Mouse (Mus musculus): ENCODE measurements around the gene Snap25. TPM values are rescaled to one million over a fixed set of nuclear protein-coding genes. Genes with fewer than 3 reads are reported as not detected.

Gene Snap25
- total RNA-seq, 2 experiments from 2014 or later, result 1,204 to 1,224 TPM

DNA sequence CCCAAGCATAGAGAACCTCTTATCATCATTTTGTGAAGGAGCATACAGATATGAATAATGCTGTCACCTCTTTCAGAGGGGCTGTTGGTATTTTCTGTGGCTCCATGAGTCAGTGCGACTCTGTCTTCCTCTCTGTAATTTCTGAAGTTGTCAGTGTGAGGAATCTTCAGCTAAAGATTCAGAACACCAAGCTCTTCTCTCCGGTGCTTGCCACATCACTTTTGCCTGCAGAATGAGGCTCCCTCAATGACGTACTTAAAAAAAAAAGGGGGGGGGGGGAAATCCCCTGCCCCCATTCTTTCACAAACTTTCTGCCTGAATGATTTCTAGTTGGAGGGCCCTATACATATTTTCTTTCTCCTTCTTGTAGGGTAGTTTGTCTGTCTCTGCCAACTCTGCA is 2.1 kb upstream of the Snap25 start:
- DNase-seq (ENCODE audit: extremely low spot score in 1 of 2, low spot score in 2 of 2), result no peak
- intact Hi-C loops (cut with DNase I), result loop anchor here (5.0 to 10.0 kb wide), 3 partner anchors 114 to 226 kb away; partner anchors contain the start of gene AL731706.2

DNA sequence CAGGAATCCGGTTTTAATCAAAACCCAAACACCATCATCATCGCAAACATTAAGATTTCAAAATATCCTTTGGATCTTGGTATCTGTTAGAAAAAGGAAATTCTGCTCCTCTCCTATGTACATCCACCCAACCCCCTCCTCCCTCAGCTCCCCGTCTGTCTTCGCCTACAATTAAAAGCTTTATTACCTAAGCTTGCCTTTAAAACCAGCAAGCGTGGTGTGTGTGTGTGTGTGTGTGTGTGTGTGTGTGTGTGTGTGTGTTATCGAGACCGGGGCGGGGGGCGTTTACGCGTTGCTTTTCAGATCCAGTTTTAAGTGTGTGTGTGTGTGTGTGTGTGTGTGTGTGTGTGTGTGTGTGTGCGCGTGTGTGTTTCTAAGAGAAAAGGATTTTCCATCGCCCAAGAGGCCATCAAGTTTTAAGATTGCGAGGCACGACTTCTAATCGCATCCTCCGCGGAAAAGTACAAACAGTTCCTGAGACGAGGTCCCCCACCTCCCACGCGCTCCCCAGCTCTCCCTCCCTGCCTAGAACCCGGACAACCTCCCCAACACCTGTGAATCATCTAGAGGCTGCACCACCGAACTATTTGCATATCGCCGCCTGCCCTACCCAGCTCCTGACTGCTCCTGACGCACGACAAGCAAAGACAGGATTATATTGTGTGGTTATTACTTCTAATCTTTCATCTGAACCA is 1.4 kb upstream of the Snap25 start:
- DNase-seq (ENCODE audit: extremely low spot score in 1 of 2, low spot score in 2 of 2), result peak in 1 of 2 experiments; percentile 53
- intact Hi-C loops (cut with DNase I), result loop anchor here (2.0 to 10.0 kb wide), 4 partner anchors 33 to 227 kb away; partner anchors contain the start of gene AL731706.2

DNA sequence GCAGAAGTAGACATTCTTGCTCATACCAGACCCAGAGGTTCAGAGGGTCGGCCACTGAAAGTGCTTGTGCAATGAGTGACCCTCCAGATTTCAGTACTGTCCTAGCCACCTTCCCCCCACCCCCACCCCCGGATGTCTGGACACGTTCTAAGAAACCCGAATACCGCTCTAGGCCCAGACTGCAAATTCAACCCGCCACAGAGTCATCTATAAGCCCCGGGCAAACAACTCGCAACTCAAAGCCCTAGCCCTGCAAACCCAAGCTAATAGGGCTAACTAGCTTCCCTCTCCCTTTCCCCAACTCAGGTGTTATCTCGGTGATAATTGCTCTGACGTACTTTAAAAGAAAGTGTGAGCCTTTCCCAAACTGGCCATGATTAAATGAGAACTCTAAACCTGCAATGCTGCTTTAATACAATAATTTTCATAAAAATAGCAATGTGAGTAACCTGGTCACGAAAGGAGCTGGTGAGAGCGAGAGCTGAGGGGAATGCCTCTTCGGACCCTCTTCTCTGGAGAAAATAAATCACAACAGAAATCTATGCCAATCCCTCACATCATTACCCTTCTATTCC is 725 bp upstream of the Snap25 start:
- DNase-seq (ENCODE audit: extremely low spot score in 1 of 2, low spot score in 2 of 2), result no peak
- intact Hi-C loops (cut with DNase I), result loop anchor here (2.0 to 10.0 kb wide), 4 partner anchors 34 to 228 kb away; partner anchors contain the start of gene AL731706.2

DNA sequence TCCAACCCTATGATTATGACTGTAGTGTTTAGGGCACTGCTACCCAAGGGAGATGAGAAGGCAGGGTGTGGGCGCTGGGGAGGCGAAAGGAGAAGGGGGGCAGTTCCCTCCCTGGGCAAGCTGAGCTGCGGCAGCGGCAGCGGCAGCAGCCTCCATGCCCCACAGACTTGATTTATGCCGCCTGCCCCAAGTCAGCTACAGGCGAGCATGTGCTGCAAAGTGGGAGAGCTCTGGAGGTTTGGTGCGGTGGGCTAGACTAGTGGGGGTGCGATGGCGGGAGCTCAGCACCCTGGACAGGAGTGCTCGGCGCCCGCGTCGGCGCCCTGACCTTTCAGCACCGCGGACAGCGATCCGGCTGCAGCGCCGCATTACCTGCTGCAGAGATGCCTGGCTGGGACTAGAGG is 757 bp downstream of the Snap25 start:
- peak; percentile 40 to 82 for DNase-seq (ENCODE audit: extremely low spot score in 1 of 2, low spot score in 2 of 2)
- intact Hi-C loops (cut with DNase I), result loop anchor here (5.0 to 10.0 kb wide), 3 partner anchors 117 to 229 kb away; partner anchors contain the start of gene AL731706.2

- DNase-seq (ENCODE audit: extremely low spot score in 1 of 2, low spot score in 2 of 2), result no peak
- intact Hi-C loops (cut with DNase I), result loop anchor here (10.0 kb wide), 1 partner anchor 231 kb away; no protein-coding TSS in a partner anchor
Measured at GRCm38 (mm10) chr2:136715531-136715930, 2.3 kb downstream of the Snap25 start.

GRCm38 (mm10) chr2:136716400-136716799 is 3.1 kb downstream of the Snap25 start:
- intact Hi-C loops (cut with DNase I), result loop anchor here (10.0 kb wide), 1 partner anchor 232 kb away; no protein-coding TSS in a partner anchor
- DNase-seq (ENCODE audit: extremely low spot score in 1 of 2, low spot score in 2 of 2), result no peak

DNA sequence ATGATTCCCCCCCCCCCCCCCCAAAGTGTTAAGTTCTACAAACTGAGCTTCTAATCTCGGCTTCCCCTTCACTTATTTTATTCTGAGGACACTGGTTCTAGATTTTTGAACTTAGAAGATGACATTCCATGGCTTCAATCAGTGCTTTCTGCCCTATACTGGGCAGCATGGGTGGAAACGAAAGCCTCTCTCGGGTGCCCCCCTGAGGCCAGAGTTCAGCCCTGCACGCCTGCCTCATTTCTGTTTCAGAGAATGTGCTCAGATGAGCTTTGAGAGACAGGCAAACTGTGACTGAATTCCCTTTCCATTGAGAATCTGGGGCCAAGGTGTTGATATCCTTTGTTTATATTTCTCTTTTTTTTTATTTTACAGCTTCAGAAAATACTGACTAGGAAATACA is 7.0 kb downstream of the Snap25 start:
- peak in 1 of 2 experiments; percentile 42 for DNase-seq (ENCODE audit: extremely low spot score in 1 of 2, low spot score in 2 of 2)
- intact Hi-C loops (cut with DNase I), result no loop called here

GRCm38 (mm10) chr2:136738260-136738659 is 25.0 kb downstream of the Snap25 start:
- intact Hi-C loops (cut with DNase I), result no loop called here
- DNase-seq (ENCODE audit: extremely low spot score in 1 of 2, low spot score in 2 of 2), result no peak

GRCm38 (mm10) chr2:136742230-136742629 is 29.0 kb downstream of the Snap25 start:
- intact Hi-C loops (cut with DNase I), result no loop called here
- no peak for DNase-seq (ENCODE audit: extremely low spot score in 1 of 2, low spot score in 2 of 2)

DNA sequence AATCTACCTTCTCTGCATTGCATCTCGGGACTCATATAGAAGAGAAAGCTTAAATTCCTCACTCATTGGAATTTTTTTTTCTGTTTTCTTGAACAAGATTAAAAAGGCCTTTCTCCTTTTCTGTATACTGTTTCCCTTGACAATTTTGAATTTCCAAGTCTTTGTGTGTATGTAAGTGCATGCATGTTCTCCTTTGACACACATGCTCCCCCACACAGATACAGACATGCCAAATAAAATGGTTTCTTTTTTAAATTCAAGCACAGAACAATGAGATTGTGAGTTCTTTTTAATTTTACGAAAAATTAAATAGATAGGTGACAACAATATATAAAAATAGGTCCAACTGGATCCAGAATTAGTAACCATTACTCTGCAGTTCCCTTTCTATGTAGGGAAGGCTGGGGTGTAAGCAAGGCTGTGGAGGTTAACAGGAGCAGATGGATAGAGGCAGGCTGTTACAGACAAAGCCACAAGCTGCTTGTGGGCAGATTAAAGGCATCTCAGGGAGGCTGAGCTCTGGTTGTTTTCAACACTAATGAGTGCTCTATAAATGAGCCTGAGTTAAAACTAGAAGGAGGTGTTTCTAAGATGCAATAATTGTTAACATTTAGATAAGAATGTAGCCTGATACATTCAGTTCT is 31.6 kb downstream of the Snap25 start:
- intact Hi-C loops (cut with DNase I), result no loop called here
- DNase-seq (ENCODE audit: extremely low spot score in 1 of 2, low spot score in 2 of 2), result no peak

- intact Hi-C loops (cut with DNase I), result no loop called here
- no peak for DNase-seq (ENCODE audit: extremely low spot score in 1 of 2, low spot score in 2 of 2)
Measured at GRCm38 (mm10) chr2:136745327-136745994, 32.2 kb downstream of the Snap25 start.

GRCm38 (mm10) chr2:136753682-136754081 is 40.4 kb downstream of the Snap25 start:
- peak; percentile 20 to 42 for DNase-seq (ENCODE audit: extremely low spot score in 1 of 2, low spot score in 2 of 2)
- intact Hi-C loops (cut with DNase I), result no loop called here

DNA sequence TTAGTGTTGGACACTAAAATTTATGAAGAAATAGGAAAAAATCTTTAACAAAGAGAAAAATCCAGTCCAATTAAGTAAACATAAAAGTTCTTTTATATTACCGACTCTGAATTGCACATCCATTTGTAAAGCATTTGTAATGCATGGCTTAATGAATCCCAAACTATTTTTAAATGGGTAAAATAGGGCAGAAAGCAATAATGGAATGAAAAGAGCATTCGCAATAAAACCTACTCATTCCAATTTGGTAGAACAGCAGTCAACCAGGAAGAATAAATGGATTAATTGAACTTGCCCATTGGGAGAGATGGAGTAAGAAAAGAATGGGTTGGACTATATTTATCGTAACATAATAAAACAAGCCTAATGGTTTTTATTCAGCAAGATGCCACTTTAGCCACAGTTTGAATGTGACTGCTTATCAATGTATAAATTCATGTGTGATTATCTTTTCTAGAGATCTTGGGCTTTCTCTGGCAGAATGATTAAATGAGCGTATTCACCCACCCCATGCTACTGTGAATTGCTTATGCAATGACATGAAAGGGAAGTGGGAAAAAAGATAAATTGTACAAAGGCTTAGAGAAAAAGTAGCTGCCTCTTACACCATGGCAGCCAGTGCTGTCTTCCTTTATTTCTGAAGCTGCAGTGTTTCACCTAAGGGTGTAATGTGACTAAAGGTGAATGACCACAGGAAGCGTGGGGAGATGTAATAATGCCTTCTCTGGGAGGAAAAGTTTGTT is 45.7 kb downstream of the Snap25 start:
- no peak for DNase-seq (ENCODE audit: extremely low spot score in 1 of 2, low spot score in 2 of 2)
- intact Hi-C loops (cut with DNase I), result no loop called here

DNA sequence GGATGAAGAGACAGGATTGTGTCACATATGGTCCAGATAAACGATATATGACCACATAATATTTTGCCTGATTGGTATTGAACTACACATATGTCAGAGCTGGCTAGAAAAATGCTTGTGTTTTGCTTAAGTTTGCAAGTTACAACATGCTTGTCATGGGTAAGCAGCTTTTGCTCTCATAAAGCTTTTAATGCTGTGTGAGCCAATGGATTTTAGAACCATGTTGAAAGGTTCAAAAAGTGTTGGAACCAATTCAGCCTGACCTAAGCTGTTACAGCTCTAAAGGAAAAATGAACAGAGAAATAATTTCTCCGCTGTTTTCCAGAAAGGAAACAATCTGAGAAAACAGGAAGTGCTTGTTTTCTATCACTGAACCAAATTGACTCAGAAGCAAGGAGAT is 64.9 kb downstream of the Snap25 start:
- no peak for DNase-seq (ENCODE audit: extremely low spot score in 1 of 2, low spot score in 2 of 2)
- intact Hi-C loops (cut with DNase I), result loop anchor here (5.0 kb wide), 1 partner anchor 104 kb away; no protein-coding TSS in a partner anchor

DNA sequence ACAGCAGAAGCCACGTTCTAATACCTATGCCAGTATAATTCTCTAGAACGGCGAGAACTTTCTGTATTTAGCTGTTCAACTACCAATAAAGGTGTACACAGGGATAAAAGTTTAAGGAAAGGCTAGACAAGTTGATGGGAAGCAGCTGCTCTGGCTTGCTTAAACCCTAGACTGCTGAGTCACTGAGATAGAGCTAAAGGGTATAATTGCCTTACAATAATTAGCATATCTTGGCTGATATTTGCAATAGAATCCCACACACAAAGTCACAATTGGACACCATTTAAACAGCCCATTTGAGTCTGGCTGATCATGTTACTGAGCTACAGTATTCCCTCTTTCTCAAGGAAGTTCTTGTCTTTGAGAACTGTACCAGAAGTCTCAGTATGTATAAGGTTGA is 65.4 kb downstream of the Snap25 start:
- DNase-seq (ENCODE audit: extremely low spot score in 1 of 2, low spot score in 2 of 2), result no peak
- intact Hi-C loops (cut with DNase I), result loop anchor here (5.0 kb wide), 1 partner anchor 104 kb away; no protein-coding TSS in a partner anchor

GRCm38 (mm10) chr2:136780268-136780667 is 67.0 kb downstream of the Snap25 start:
- no peak for DNase-seq (ENCODE audit: extremely low spot score in 1 of 2, low spot score in 2 of 2)
- intact Hi-C loops (cut with DNase I), result no loop called here

GRCm38 (mm10) chr2:136784310-136784709 is 71.1 kb downstream of the Snap25 start:
- DNase-seq (ENCODE audit: extremely low spot score in 1 of 2, low spot score in 2 of 2), result peak in 1 of 2 experiments; percentile 38
- intact Hi-C loops (cut with DNase I), result no loop called here

GRCm38 (mm10) chr2:136788379-136788778 is 75.1 kb downstream of the Snap25 start:
- DNase-seq (ENCODE audit: extremely low spot score in 1 of 2, low spot score in 2 of 2), result peak; percentile 28 to 71
- intact Hi-C loops (cut with DNase I), result no loop called here
